Mouse (Mus musculus): ENCODE data around the gene Zyg11a. TPM values are rescaled to one million over a fixed set of nuclear protein-coding genes. Genes with fewer than 3 reads are reported as not detected.

The Zyg11a gene
- polyA plus RNA-seq (2014; fragmentation: Nextera tagmentation; extraction: Ambion mirVana), result not detected in 2 replicates

DNA sequence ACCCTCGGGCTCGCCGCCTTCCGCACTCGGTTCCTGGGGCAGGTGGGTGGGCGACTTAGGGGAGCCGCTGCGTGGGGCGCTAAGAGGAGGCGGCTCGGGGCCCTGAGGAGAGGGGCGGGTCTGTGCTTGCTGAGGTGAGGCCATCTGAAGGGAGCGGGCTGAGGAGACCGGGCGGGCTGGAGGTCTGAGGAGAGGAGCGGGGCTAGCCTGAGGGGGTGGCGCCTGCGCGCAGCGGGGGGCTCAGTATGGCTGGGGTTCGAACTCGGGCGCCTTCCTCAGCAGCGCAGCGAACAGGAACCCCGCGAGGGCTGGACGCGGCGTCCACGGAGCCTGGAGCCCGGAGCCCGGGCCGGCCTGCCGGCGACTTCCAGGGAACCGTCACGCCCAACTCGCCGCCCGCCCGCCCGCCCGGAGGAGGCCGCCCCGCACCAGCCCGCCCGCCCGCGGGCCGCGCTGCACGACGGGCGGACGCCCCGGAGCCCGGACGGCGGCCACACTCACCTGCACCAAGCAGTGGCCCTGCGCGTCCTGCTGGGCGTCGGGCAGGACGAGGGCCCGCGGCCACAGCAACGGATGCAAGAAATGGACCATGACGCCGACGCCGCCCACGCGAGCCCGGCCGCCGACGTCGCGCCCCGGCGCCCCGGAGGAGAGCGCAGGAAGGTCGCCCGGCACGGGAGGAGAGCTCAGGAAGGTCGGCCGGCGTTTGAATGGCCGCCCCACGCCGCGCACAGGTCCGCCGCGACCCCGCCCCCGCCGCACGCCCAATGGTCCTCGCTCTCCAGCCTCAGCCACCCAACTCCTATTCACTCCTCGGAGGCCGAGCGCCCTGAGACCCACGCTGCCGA, at the start of gene Zyg11a:
Zyg11a (minus strand) TSS at position 717 of the 848 bp plus-strand sequence.
- Histone ChIP-seq H3K4me2 (ENCODE audit: low read length) (peak within 1 kb of the TSS; percentile 50), H3K9ac (ENCODE audit: low read length) (0 out of 2 replicates have a peak within 1 kb of the TSS, but pooled peaks have one; percentile 37), H3K9me3 (replicated peaks; ENCODE audit: control insufficient read depth, low read length) (no peaks in the 10 kb centered on the region), H3K4me1 (ENCODE audit: control insufficient read depth, insufficient read depth, low read length) (0 out of 2 replicates have a peak, but pooled peaks cover 2% of the 10 kb centered on the region), H3K27me3 (replicated peaks; ENCODE audit: control insufficient read depth, insufficient read depth, low read length) (peaks cover 42% of the 10 kb centered on the region), H3K27ac (ENCODE audit: low read depth, low read length) (no peak within 1 kb of the TSS), H3K4me3 (ENCODE audit: low read depth, low read length) (peak within 1 kb of the TSS; percentile 33), H3K36me3 (ENCODE audit: control insufficient read depth, insufficient read depth, low read length) (no peaks in the 10 kb centered on the region)
- DNase-seq (ENCODE audit: low spot score) (peak; percentile 11), ATAC-seq (peak; percentile 29)
- WGBS, result 2% methylated on average over 81 of the region's 107 CpGs

DNA sequence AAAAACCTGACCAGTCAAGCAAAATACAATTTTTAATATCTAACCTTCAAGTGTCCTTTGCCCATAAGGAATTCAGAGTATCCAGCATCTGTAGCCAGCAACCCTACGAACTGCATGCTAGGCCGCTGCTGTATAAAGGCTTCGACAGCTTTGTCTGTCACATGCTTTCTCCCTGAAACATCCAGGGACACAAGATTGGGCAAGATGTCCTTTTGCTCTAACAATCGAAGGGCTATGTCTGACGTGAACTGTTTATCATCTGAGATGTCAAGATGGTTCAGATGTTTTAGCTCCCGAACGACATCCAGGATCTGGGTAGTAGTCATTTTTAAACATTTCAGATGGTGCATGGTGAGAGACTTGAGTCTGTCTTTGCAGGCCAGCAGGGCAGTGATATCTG, 47.9 kb upstream of the Zyg11a start:
- DNase-seq (ENCODE audit: low spot score) (no peak), ATAC-seq (no peak)
- Histone ChIP-seq H3K4me3 (ENCODE audit: low read depth, low read length) (no peak overlapping the region), H3K4me2 (ENCODE audit: low read length) (no peak overlapping the region), H3K27ac (ENCODE audit: low read depth, low read length) (no peak overlapping the region), H3K36me3 (ENCODE audit: control insufficient read depth, insufficient read depth, low read length) (peaks cover 48% of the 10 kb centered on the region), H3K4me1 (ENCODE audit: control insufficient read depth, insufficient read depth, low read length) (no peaks in the 10 kb centered on the region), H3K27me3 (replicated peaks; ENCODE audit: control insufficient read depth, insufficient read depth, low read length) (no peaks in the 10 kb centered on the region), H3K9ac (ENCODE audit: low read length) (no peak overlapping the region), H3K9me3 (replicated peaks; ENCODE audit: control insufficient read depth, low read length) (no peaks in the 10 kb centered on the region)
- 98% methylated on average over 7 of the region's 7 CpGs for WGBS

DNA sequence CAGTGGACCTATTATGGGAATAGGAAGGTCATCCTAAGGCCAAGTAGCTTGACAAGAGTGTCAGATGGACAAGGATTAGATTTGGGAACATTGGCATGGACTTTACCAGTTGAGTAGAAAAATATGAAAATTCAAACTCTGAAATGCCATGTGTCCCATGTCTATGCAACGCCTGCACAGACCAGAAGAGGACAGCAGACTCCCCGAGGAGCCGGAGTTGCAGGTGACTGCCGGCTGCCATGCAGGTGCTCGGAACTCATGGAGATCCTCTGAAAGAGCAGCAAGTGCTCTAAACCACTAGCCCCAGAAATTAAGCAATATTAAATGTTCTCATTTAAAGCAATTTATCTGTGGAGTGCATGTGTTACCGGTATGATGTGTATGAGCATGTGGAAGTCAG, 35.5 kb upstream of the Zyg11a start:
- DNase-seq (ENCODE audit: low spot score) (no peak), ATAC-seq (no peak)
- no peaks in the 10 kb centered on the region for H3K4me1 ChIP-seq (ENCODE audit: control insufficient read depth, insufficient read depth, low read length)
- H3K27ac ChIP-seq (ENCODE audit: low read depth, low read length), result no peak overlapping the region
- WGBS, result 95% methylated on average over 6 of the region's 6 CpGs
- H3K27me3 ChIP-seq (replicated peaks; ENCODE audit: control insufficient read depth, insufficient read depth, low read length), result no peaks in the 10 kb centered on the region
- no peak overlapping the region for H3K4me2 ChIP-seq (ENCODE audit: low read length)
- no peak overlapping the region for H3K9ac ChIP-seq (ENCODE audit: low read length)
- H3K36me3 ChIP-seq (ENCODE audit: control insufficient read depth, insufficient read depth, low read length), result peaks cover 81% of the 10 kb centered on the region
- H3K4me3 ChIP-seq (ENCODE audit: low read depth, low read length), result no peak overlapping the region
- H3K9me3 ChIP-seq (replicated peaks; ENCODE audit: control insufficient read depth, low read length), result no peaks in the 10 kb centered on the region

DNA sequence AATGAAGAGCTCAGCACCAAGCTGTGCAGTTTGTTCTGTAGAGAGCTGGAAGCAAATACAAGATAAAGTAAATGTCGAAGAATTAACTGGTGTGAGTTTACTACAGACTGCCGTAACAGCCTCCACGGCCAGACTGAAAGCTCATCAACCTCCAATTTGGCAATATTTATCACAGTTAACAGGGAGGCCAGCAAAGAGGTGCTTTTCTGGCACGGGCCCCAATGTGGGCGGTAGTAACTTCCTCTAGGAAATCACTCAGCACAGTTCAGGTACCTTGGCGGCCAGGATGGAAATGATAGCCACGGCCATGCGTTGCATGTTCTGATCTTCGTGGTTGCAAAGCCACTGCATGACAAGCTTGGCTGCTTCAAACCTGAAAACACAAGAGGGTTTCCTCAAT, 32.7 kb upstream of the Zyg11a start:
- ATAC-seq, result no peak
- DNase-seq (ENCODE audit: low spot score), result no peak
- Histone ChIP-seq H3K4me2 (ENCODE audit: low read length) (no peak overlapping the region), H3K36me3 (ENCODE audit: control insufficient read depth, insufficient read depth, low read length) (peaks cover 67% of the 10 kb centered on the region), H3K27me3 (replicated peaks; ENCODE audit: control insufficient read depth, insufficient read depth, low read length) (no peaks in the 10 kb centered on the region), H3K9ac (ENCODE audit: low read length) (no peak overlapping the region), H3K27ac (ENCODE audit: low read depth, low read length) (no peak overlapping the region), H3K4me3 (ENCODE audit: low read depth, low read length) (no peak overlapping the region), H3K9me3 (replicated peaks; ENCODE audit: control insufficient read depth, low read length) (no peaks in the 10 kb centered on the region), H3K4me1 (ENCODE audit: control insufficient read depth, insufficient read depth, low read length) (no peaks in the 10 kb centered on the region)
- 97% methylated on average over 9 of the region's 9 CpGs for WGBS

DNA sequence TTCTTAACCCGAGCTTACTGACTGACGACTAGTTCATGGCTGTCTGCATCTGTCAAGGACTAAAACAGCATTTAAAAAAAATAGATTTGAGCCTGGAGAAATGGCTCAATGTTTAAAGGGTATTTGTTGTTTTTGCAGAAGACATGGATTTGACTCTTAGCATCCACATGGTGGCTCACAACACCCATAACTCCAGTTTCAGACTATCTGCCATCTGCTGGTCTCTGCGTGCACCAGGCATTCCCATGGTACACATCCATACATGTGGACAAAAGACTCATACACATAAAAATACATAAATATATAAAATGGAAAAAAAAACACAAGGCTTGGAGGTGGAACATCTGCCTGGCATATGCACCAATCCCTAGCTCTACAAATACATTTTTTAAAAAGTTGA, 31.5 kb upstream of the Zyg11a start:
- Histone ChIP-seq H3K4me3 (ENCODE audit: low read depth, low read length) (no peak overlapping the region), H3K9me3 (replicated peaks; ENCODE audit: control insufficient read depth, low read length) (no peaks in the 10 kb centered on the region), H3K4me1 (ENCODE audit: control insufficient read depth, insufficient read depth, low read length) (no peaks in the 10 kb centered on the region), H3K27ac (ENCODE audit: low read depth, low read length) (no peak overlapping the region), H3K9ac (ENCODE audit: low read length) (no peak overlapping the region), H3K4me2 (ENCODE audit: low read length) (no peak overlapping the region), H3K36me3 (ENCODE audit: control insufficient read depth, insufficient read depth, low read length) (peaks cover 65% of the 10 kb centered on the region), H3K27me3 (replicated peaks; ENCODE audit: control insufficient read depth, insufficient read depth, low read length) (no peaks in the 10 kb centered on the region)
- no peak for DNase-seq (ENCODE audit: low spot score)
- no peak for ATAC-seq
- 94% methylated on average over 3 of the region's 3 CpGs for WGBS

DNA sequence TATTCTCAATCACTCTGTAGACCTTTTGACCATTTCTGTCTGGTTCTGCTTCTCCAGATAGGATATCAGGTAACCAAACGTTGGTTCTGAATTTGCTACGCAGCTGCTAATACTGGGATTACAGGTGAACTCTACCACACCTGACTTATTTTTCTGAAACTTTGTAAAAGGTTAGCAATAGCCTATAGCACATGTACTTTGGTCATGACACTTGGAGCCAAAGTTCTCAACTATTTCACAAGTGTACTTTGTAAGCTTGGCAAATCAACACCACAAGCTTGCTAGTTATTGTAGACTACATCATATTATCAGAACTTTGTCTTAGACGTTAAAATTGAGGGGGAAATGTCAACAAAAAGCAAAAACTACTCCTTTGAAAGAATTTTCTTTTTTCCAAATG, 15.8 kb upstream of the Zyg11a start:
- H3K27me3 ChIP-seq (replicated peaks; ENCODE audit: control insufficient read depth, insufficient read depth, low read length), result no peaks in the 10 kb centered on the region
- H3K36me3 ChIP-seq (ENCODE audit: control insufficient read depth, insufficient read depth, low read length), result peaks cover 57% of the 10 kb centered on the region
- no peaks in the 10 kb centered on the region for H3K4me1 ChIP-seq (ENCODE audit: control insufficient read depth, insufficient read depth, low read length)
- ATAC-seq (no peak), DNase-seq (ENCODE audit: low spot score) (no peak)
- no peak overlapping the region for H3K4me2 ChIP-seq (ENCODE audit: low read length)
- H3K9me3 ChIP-seq (replicated peaks; ENCODE audit: control insufficient read depth, low read length), result no peaks in the 10 kb centered on the region
- no peak overlapping the region for H3K4me3 ChIP-seq (ENCODE audit: low read depth, low read length)
- no peak overlapping the region for H3K9ac ChIP-seq (ENCODE audit: low read length)
- H3K27ac ChIP-seq (ENCODE audit: low read depth, low read length), result no peak overlapping the region
- 94% methylated on average over 3 of the region's 3 CpGs for WGBS

DNA sequence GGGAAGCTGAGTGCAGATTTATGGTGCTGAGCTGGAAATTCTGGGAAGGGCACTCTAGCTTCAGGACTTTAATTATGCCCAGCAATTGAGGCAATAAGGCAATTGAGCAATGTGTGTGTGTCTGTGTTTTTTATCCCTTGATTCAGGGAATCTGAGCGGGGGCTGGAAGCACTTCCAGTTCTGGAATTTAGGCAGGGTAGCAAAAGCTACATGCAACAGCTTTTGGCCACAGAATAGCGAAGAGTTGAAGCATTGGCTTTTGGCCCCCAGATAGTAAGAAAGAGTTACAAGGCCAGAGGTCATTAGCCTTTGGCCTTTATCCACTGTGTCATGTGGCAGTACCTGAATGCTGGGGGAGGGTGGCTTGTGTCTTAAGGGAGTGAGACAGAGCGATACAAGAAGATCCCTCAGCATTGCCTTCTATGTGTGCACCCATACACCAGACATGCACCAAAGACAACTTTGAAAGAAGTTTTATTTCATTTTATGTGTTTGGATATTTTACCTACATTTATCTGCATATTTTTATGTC, 7.6 kb upstream of the Zyg11a start:
- whole genome bisulfite sequencing, result 76% methylated on average over 3 of the region's 3 CpGs
- Histone ChIP-seq H3K27me3 (replicated peaks; ENCODE audit: control insufficient read depth, insufficient read depth, low read length) (0 out of 2 replicates have a peak, but pooled peaks cover 3% of the 10 kb centered on the region), H3K9me3 (replicated peaks; ENCODE audit: control insufficient read depth, low read length) (no peaks in the 10 kb centered on the region), H3K4me2 (ENCODE audit: low read length) (no peak overlapping the region), H3K4me1 (ENCODE audit: control insufficient read depth, insufficient read depth, low read length) (no peaks in the 10 kb centered on the region), H3K36me3 (ENCODE audit: control insufficient read depth, insufficient read depth, low read length) (no peaks in the 10 kb centered on the region; the same call in 1 of the 2 replicates), H3K9ac (ENCODE audit: low read length) (no peak overlapping the region), H3K4me3 (ENCODE audit: low read depth, low read length) (no peak overlapping the region), H3K27ac (ENCODE audit: low read depth, low read length) (no peak overlapping the region)
- no peak for DNase-seq (ENCODE audit: low spot score)
- no peak for ATAC-seq

DNA sequence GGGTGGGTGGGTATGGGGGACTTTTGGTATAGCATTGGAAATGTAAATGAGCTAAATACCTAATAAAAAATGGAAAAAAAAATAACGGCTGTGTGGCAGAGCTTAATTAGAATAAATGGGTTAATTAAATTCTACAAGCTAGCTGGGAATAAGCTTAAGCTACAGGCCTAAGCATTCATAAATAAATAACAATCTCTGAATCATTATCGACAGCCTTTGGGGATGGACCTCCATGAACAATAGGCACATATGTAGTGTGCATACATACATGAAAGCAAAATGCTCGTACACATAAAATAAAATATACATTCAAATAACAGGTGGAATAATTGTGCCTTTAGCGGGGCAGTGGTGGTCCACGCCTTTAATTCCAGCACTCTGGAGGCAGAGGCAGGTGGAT, 4.7 kb upstream of the Zyg11a start:
- 78% methylated on average over 5 of the region's 5 CpGs for WGBS
- Histone ChIP-seq H3K27ac (ENCODE audit: low read depth, low read length) (no peak overlapping the region), H3K4me2 (ENCODE audit: low read length) (no peak overlapping the region), H3K9ac (ENCODE audit: low read length) (no peak overlapping the region), H3K9me3 (replicated peaks; ENCODE audit: control insufficient read depth, low read length) (no peaks in the 10 kb centered on the region), H3K4me3 (ENCODE audit: low read depth, low read length) (no peak overlapping the region), H3K27me3 (replicated peaks; ENCODE audit: control insufficient read depth, insufficient read depth, low read length) (peaks cover 23% of the 10 kb centered on the region), H3K36me3 (ENCODE audit: control insufficient read depth, insufficient read depth, low read length) (no peaks in the 10 kb centered on the region), H3K4me1 (ENCODE audit: control insufficient read depth, insufficient read depth, low read length) (0 out of 2 replicates have a peak, but pooled peaks cover 2% of the 10 kb centered on the region)
- ATAC-seq, result no peak
- DNase-seq (ENCODE audit: low spot score), result no peak

DNA sequence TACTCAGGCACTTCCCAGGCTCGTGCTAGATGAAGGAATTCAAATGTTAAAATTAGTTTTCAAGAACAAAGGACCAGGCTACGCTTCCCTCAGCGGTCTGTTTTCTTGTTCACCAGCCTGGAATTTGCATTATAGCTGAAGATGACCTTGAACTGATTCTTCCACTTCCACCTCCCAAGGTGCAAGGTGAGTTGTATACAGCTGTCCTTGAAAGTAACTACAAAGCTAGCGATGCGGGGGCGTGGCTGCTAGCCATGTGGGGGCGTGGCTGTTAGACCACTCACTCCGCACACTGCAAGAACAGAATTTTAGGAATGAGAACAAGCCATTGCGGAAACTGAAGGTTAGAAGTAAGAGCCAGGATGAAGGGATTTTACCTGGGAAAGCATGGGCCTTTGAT, 1.2 kb upstream of the Zyg11a start:
- Histone ChIP-seq H3K4me3 (ENCODE audit: low read depth, low read length) (no peak overlapping the region), H3K4me1 (ENCODE audit: control insufficient read depth, insufficient read depth, low read length) (0 out of 2 replicates have a peak, but pooled peaks cover 2% of the 10 kb centered on the region), H3K27me3 (replicated peaks; ENCODE audit: control insufficient read depth, insufficient read depth, low read length) (peaks cover 42% of the 10 kb centered on the region), H3K9ac (ENCODE audit: low read length) (no peak overlapping the region), H3K4me2 (ENCODE audit: low read length) (no peak overlapping the region), H3K9me3 (replicated peaks; ENCODE audit: control insufficient read depth, low read length) (no peaks in the 10 kb centered on the region), H3K27ac (ENCODE audit: low read depth, low read length) (no peak overlapping the region), H3K36me3 (ENCODE audit: control insufficient read depth, insufficient read depth, low read length) (no peaks in the 10 kb centered on the region)
- DNase-seq (ENCODE audit: low spot score) (peak; percentile 9), ATAC-seq (no peak)
- 8% methylated on average over 9 of the region's 9 CpGs for WGBS
